Mouse (Mus musculus) spleen, adult 2 months (tissue): Measurements from ENCODE around the gene Ppm1g.

Experiments used
- CTCF ChIP-seq: fragments of 200-500 bp; IDR thresholded peaks from 2 replicates; pipeline ENCODE4 v1.5.1; 2011; ENCODE audit warnings: mild to moderate bottlenecking, inconsistent platforms; ENCODE audit not compliant: insufficient read depth, insufficient read length, insufficient replicate concordance; ENCODE audit errors: extremely low read depth
- POLR2A ChIP-seq: fragments of 200-500 bp; IDR thresholded peaks from 2 replicates; pipeline ENCODE4 v1.6.1; 2011; ENCODE audit warnings: low read depth, low read length, inconsistent platforms

DNA sequence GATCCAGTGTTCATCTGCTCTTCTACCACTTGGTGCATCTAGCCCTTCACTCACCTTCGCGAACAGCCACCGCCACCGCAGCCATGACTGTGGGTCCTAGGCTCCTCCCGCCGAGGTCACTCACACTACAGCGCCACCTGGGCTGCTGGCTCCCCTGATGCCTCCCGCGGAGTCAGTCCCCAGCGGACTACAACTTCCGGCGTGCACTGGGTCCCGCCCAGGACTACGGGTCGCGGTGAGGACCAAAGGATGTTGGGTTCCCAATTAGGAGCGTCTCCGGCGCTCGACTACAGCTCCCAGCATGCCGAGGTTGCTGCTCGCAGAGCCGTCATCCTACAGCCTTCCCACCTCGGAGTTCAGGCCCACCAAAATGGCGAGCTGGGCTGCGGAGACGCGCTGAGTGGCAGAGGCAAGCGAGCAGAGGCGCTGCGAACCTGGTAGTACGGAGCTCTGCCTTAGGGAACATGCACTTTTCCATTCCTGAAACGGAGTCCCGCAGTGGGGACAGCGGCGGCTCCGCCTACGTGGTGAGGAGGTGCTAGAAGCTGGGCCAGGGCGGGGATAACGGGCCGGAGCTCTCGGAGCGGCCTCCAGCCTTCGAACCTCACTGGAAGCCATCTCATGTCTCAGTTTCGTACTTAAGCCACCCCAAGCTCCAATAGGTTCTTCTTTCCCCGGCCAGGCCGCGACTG, 27.4 kb downstream of the Ppm1g start, which contains the start of the genes Snx17 and Eif2b4:
- TF ChIP-seq CTCF (peak; percentile 59; the same call in 1 of the 2 replicates), POLR2A (peak; percentile 80)
